Mouse (Mus musculus) forelimb bud, embryonic 11.5 days (tissue): Measurements from ENCODE around the gene Cox4i1.

Experiments
- DNase-seq: peaks from one replicate; pipeline ENCODE4 v3.0.0-alpha.2; 2012; ENCODE audit warnings: low read depth, low spot score

Cox4i1 gene

DNA sequence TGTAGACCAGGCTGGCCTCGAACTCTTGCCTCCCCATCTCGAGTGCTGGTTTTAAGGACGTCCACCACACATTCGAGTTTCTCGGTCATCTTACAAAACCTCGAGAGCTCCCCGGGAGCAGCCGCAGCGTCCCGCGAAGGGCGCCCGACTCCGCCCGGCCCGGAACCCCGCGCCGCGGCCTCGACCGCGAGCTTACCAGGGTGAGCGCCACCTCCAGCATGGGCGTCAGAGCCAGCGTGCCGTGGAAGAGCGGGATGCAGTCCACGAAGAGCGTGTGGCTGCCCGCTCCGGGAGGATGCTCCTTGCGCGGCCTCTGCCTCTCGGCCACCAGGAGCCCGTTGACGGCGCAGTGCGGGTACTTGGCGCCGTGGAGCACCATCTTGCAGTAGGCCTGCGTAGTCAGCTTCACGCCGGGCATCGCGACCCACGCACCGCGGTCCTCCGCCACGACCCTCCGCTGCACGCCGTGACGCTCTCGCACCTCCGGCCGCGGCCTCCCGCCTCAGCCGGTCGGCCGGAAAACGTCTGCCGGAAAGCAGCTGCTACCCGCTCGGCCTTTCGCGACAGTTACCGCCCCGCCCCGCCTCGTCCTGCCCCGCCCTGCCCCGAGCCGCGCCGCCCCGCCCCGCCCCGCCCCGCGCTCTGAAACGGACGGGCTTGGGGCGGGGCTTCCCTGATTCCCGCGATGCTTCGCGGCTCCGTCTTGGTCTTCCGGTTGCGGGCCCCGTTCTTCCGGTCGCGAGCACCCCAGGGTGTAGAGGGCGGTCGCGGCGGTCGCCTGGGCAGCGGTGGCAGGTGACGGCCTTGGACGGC is at the start of gene Cox4i1, which contains the start of gene Gm27021:
Gene Cox4i1 (plus strand): TSS at position 662 of the 813 bp plus-strand sequence.
Gene Gm27021 (minus strand): TSS at position 519 of the 813 bp plus-strand sequence.
- peak; percentile 86 for DNase-seq

DNA sequence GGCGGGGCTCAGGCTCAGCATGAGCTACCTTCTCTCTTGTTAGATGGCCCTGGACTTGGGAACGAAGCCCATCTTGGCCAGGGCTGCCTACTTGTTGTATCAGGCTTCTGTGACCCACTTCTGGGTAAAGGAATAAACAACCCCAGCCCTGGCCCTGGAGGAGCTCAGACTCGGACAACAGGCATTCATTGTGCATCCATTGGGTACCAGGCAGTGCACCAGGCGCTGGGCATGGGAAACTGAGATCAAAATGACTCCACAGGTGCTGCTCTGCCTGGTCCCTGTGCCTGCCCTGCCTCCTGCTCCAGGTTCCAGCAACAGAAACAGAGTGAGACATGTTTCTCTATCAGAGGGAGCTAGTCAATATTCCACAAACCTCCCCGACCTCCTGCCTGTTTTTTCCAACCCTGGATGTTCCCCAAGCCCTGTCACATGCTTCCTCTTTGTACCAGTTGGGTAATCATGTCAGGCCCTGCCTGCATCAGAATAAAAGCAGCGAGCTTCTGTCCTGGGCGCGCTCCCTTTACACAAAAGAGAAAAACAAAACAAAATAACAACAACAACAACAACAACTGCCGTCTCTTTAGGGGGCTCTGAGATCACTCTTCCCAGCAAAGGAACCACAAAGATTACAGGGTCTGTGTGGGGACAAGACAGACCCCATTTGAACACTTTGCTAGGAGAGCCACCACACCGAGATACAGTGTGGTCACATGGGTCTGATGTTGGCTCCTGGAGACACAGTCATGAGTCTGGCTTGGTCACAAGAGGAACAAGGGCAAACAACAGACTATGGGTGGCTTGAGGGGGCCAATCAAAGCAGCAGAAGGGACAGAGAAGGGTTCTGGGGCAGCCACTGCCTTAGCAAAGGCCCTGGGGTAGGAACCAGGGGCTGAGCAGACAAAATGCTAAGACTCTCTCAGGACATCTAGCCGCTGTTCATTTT is 48.5 kb upstream of the Cox4i1 start:
- DNase-seq, result no peak

DNA sequence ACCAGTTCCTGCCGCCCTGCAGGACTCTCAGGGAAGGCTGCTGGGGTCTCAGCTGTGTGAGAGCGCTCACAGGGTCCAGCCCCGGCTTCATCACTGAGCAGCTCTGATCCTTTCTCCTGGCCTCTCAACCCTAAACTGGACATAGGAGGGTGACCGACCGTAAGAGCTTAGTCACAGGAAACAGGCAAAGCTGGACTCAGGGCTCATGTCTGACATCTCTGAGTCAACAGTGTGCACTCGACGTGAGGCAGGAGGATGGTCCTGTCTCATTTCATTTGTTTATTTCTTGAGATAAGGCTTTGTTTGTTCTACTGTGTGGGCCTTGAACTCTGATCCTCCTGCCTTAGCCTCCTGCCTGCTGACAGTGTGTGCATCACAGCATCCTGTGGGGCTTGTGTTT is 47.6 kb upstream of the Cox4i1 start:
- DNase-seq, result no peak

DNA sequence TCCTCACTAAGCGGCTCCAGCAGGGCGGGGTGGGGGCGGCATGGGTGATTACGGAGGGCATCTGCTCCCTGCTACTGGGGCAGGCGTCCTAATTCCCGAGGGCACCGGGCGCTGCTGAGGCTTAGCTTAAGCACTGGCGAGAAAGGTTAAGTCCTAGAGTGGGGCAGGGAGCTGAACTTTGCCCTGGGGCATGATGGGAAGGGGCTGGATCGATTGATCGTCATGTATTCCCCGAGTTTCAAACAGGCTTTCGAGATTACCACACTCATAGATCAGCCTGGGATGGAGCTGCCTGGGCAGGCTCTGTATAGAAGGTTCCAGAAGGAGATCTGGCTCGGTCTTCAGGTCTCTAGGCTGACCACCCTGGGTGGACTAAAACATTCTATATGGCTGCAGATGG is 45.9 kb upstream of the Cox4i1 start:
- no peak for DNase-seq

DNA sequence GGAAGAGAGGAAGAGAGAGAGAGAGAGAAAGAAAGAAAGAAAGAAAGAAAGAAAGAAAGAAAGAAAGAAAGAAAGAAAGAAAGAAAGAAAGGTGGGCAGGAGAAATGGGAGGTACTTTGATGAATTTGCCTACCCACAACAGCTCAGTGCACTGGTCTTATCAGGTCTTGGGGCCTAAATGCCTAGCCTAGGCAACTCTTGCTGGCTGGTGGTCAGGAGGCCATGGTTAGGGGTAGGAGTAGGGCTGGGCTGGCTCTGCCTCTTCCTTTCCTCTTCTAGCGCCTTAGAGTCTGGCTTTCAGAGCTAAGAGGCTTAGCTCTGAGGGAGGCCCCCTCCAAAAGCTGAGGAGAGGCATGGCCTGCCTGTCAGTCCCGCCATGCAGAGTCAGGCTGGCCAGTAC is 44.4 kb upstream of the Cox4i1 start:
- no peak for DNase-seq

DNA sequence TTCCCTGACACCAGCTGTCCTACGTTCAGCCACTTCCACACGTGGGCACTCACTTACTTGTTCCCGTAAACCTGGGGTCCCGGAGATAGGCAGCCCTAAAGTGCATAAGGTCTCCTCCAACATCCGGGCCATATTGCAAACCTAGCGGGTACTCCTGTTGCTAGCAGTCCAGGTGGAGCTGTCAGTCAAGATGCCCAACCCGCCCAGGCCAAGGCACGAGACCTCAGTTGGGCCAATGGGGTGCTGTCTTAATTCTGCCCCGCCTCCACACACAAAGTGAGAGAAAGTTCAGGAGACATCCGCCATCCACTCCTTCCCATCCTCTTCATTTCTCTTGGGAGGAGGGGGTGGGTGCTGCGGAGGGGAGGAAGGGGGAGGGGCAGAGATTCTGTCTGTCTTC is 41.6 kb upstream of the Cox4i1 start:
- DNase-seq, result no peak

DNA sequence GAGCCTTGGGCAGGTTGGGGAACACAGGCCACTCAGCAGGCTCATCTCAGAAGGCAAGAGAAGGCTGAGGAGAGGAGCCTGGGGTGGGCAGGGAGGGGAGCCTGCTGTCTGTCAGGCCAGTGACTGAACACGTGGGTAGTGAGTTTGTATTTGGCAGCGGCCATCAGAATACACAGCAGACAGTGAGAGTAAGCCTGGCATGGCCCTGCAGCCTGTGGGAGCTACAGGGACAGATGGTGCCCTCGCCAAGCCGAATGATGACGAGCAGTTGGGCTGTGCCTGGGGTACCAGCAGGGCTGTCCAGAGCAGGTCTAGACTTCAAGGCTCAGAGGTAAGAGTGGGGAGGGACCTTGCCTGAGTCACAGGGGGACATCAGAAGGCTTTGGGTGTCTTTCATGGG is 40.7 kb upstream of the Cox4i1 start:
- no peak for DNase-seq

DNA sequence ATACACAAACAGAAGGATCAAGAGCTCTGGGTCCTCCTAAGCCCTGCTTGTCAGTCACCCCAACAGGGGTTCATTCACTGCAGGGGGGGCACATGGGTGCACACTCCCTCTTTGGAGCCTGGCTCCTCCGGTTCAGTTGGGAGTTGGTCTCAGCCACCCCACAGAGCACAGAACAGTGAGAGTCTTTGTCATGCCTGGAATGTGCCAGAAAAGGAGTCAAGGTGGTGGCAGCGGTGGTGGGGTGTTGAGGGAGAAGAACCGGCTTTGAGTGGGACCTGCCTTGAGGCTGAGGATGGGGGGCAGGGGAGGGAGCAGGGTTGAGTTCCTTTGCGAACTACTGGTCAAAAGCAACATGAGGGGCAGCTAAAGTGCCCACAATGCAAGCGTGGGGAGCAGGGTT is 38.0 kb upstream of the Cox4i1 start:
- no peak for DNase-seq

DNA sequence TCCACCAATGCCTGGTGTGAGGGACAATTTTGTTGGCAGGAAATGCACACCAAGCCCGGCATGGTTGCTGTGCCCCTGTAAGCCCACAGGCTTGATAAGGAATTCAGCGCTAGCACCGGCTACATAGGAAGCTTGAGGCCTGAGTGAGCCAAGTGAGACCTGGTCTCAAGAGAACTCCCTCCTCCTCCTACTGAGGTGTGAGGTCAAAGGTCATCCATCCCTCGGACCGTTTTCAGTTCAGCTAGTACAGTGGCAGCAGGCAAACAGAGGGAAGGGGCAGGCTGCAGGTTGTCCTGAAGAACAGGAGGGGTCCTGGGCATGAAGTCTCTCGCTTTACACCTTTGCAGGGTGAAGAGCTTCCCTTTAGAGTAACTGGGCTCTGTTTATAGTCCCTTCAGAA is 37.2 kb upstream of the Cox4i1 start:
- DNase-seq, result no peak

DNA sequence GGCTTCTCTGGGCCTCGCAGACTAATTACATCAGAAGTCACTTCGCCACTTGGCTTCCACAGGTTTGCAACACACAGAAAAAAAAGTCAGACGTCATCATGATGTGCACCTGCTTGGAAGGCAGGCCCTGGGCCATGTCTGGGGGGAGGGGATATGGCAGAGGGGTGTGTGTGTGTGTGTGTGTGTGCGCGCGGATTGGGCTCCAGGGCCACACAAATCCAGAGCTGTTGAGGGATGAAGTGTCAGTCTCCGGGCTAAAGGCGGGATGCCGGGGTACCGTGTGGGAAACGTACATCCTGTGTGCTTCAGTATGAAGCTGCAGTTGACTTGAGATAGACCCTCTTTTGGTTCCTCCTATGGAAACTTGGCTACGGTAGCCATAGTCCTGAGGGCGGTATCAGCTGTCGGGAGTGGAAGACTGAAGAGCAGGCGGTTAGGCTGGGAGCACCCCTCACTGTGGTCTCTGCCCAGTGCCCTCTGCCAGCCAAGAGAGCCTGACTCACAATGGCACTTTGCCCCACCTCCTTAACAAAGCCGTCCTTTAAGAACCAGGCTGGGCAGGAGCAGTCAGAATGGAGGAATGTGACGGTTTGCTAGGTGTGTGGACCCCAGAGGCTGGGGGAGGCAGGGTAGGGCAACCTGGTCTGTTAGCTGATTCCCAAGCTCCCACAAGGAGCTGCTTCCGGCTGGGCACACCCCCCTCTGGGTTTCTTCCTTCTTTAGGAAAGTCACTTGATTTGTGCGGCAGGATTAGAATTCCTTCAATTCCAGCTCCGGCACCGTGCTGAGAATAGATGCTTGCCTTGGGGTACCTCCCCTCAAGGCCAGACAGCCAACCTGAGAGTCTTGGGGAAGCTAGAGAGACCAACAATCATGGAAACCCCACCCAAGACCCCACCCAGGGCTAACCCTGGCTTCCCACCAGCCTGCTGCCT is 36.3 kb upstream of the Cox4i1 start:
- DNase-seq, result no peak

DNA sequence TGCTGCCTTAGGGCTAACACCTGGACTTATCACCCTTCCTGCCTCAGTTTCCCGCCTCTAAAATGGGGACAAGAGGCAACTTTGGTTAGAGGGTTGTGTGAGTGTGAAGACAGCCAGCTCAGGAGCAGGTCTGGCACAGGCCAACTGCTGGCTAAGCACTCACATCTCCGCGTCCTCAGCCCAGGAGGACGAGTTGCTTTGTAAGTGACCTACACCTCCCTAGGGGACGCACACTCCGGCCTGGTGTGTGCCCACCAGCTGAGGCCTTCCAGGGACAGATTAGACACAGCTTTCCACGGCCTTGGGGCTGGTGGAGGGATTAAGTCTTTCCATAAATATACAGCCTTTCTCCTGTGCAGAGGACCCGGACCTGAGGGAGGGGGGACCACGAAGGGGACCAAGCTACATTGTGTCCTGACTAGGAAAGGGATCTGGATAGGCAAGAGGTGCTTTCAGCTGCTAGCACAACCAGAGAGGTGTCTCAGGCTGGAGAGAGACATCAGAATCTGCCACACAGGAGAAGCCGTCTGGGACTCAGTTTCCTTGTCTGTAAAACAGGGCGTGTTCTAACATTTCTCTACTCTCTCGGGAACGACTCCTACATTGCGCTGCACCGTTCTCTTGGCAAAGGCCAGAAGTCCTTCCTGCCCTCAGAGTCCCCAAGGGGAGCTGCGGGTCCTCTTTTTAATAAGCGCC is 34.9 kb upstream of the Cox4i1 start:
- DNase-seq, result no peak

DNA sequence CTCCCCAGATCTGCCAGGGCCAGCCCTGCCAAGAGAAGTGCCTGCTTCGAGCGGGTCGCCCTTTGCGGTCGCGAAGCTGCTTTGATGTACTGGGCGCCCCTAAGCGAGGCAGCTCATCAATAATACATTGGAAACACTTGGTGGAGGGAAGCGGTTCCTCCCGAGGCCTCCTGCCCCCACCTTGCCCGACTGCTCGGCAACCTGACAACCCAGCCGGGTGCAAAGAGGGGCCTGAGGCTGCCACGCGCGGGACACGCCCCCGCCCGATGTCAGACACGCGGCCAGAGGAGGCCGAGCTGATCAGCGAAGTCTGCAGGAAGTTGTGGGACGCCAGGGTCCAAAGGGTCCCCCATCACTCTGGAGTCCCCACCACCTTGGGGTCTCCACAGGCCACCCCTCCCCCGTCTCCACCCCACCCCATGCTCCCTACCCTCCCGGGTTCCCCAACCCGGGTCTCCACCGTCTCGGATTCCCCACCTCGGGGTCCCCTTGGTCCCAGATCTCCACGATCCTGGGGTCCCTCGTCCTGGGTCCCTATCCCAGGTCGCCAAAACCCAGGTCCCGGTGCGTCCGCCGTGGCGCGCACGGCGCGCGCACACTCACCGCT is 34.3 kb upstream of the Cox4i1 start:
- DNase-seq, result no peak

DNA sequence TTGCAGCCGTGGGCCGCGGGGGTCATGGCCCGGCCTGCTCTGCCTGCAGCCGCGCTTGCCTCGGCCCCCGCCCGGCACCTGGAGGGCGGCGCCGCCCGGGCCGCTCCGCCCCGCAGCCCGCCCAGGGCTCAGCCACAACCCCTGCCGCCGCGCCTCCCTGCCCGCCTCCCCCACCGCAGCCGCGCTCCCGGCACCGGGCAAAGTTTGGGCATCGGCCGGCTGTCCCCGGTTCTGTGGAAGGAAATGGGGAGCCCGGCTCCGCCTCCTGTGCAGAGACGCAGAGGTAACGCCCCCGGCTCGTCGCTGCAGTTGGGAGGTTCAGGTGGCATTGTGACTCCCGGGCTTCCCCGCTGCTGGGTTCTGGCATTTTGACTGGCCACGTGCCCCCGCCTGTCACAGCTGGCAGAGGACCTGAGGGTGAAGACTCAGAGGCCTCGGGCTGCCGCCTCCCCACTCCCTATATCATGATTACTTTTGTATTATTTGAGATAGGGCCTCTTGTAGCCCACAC is 33.6 kb upstream of the Cox4i1 start:
- no peak for DNase-seq

DNA sequence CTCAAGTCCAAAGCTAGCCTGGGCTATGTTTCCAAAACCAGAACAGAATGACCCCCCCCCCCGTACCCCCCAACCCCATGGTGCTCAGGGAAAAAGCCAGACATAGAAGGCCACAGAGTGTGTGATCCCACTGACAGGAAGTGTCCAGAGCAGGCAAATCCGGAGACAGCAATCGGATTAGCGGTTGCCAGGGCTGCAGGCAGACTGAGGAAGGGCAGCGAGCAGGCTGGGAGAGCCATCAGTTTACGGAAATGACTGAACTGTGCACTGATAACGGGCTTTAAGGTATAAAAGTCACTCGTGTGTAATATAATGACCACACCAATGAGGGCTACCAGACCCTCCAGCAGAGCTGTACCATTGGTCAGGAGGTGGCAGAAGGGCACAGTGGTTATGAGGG is 26.8 kb upstream of the Cox4i1 start:
- DNase-seq, result no peak

DNA sequence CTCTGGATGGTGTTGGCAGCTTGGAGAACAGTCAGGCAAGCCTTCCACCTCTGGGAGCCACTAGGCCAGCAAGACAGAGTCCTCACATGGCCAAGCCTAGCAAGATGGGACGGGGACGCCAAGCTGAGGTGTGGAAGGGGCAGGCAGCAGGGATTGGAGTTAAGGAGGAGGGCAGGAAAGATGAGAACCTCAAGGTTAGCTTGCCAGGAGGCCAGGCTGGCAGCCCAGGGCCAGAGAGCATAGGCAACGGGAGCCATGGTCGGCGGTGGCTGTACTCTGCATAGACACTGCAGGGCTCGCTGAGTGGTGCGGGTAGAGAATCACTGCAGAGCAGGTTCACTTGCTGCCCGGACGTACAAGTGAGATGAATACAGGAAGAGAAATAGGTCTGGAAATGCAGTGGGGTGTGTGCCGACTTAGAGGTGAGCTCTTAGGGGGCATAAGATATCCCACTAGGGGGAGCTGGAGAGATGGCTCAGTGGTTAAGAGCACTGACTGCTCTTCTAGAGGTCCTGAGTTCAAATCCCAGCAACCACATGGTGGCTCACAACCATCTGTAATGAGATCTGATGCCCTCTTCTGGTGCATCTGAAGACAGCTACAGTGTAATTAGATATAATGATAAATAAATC is 25.9 kb upstream of the Cox4i1 start:
- no peak for DNase-seq

DNA sequence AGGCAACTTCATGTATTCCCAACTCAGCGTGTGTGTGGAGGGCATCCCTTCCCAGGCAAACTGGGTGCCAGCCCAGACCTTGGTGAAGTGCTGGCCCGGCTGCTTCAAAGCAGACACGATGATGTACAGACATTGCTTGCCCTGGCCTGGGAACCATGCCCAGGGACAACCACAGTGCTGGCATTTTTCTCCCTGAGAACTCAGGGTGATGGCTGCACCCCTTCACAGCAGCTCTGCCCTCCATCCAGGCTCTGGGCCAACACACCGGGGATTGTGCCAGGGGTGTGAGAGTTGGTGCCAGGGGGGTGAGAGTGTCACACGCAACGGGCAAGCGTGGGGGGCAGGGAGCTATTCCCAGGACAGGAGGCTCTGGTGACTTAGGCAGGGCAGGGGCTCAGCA is 23.4 kb upstream of the Cox4i1 start:
- no peak for DNase-seq

DNA sequence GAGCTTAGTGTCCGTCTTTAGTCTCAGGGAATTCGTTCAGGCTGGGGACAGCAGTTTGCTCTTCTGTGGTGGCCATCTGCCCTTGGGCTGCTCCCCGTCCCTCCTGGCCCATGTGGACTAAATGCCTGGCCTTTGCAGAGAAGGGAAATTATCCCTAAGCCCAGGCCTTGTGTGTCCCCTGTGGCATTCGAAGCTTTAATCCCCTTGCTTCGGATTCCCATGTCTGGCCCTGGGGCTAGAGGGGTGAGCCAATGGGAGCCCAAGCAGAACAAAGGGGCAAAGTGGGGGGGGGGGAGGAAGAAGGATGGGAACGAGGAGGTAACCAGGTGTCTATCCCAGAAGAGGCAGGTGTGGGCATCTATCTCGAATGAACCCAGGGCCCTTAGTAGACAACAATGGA is 20.5 kb upstream of the Cox4i1 start, which contains the start of gene 1190005I06Rik:
Gene 1190005I06Rik (minus strand): TSS at position 101 of the 400 bp plus-strand sequence.
- DNase-seq, result no peak

DNA sequence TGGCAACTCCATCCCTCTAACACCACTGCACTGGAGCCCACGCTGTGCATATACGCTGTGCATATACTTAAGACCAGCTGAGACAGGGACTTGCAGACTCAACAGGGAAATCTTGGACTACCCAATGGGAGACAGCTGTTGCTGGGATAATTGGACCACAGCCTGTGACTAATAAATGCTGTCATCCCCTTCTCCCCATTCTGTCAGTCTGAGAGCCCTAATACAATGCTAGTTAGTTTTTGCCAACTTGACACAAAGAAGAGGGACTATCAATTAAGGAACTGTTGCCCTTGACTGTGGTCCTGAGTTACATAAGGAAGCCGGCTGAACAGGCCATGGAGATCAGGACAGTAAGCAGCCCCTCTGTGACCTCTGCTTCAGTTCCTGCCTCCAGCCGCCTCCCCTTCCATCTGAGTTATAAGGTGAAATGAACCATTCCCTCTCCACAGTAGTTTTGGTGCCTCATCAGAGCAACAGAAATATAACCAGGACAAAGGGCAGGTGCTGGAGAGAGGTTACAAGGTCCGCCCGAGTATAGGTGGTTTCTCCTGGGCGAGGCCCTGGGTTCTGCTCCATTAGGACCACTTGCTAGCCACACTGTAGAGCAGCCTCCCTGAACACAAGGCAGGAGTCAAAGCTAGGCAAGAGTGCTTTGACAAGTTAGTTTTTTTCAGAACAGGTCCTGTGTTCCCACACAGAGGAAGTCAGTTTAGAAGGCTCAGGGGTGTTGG is 11.5 kb upstream of the Cox4i1 start:
- no peak for DNase-seq

DNA sequence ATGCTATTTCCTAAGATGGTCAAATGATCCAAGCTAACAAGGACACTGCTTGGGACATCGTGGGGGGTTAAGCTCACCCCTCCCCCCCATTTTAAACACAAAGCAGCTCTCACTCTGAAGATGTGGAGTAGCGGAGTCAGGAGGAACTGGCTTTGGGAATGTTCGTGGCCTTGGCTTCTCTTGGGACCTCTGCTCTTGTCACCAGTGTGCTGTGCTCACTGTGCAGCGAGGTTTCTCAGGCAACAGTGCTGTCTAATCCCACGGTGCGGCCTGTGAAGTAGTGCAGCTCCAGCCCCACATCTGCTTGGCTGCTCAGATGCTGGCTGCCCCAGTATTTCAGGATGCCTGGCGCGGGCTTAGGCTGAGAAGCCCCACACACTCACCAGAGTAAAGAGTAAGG is 10.6 kb upstream of the Cox4i1 start:
- no peak for DNase-seq
